Mouse (Mus musculus): ENCODE measurements around the gene Cd81. TPM values are rescaled to one million over a fixed set of nuclear protein-coding genes. Genes with fewer than 3 reads are reported as not detected.

The Cd81 gene
- polyA plus RNA-seq, 1 experiment from 2014 or later = 701 TPM

DNA sequence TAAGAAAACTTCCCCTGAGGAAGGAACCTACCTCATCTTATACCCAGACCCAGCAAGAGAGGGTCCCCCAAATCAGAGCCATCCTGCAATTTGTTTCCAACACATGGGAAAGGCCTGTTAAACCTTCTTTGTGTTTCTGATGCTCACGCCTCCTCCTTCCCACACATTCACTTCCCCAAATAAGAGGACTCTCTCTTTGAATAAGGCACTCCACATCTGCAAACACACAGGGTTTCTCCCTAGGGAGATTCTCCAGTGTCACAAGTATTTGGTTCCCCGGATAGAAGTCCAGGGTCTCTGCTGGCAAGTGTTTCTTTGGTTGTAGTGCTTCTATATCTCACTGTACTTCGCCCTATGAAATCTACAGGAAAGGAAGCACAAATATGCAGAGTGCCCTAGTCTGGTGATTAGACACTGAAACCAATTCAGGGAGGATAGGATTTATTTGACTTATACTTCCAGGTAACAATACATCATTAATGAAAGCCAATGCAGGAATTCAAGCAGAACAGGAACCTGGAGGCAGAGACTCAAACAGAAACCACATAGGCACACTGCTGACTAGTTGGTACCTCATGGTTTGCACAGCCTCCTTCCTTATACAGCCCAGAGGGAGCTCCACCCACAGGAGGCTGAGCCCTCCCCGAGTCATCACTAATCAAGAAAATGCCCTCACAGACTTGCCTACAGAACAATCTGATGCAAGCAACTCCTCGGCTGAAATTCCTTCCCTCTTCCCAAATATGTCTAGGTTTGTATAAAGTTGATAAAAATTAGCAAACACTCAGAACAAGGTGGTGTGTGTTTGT is 31.0 kb upstream of the Cd81 start:
- H3K4me3 ChIP-seq = no peak overlapping the region
- no peak overlapping the region for H3K4me2 ChIP-seq
- no peak overlapping the region for H3K27ac ChIP-seq (ENCODE audit: poor library complexity, severe bottlenecking)
- 51% methylated on average over 5 of the region's 5 CpGs for WGBS
- no peak overlapping the region for H3K9ac ChIP-seq
- peaks cover 4% of the 10 kb centered on the region; the same call in 1 of the 2 replicates for H3K9me3 ChIP-seq (replicated peaks)
- H3K27me3 ChIP-seq (replicated peaks) = no peaks in the 10 kb centered on the region
- H3K36me3 ChIP-seq = peaks cover 8% of the 10 kb centered on the region; the same call in 1 of the 2 replicates
- peaks cover 22% of the 10 kb centered on the region for H3K4me1 ChIP-seq (replicated peaks)
- no peak for ATAC-seq (ENCODE audit: insufficient number of reproducible peaks, low FRiP score)

- peaks cover 8% of the 10 kb centered on the region; the same call in 1 of the 2 replicates for H3K36me3 ChIP-seq
- peaks cover 4% of the 10 kb centered on the region; the same call in 1 of the 2 replicates for H3K9me3 ChIP-seq (replicated peaks)
- ATAC-seq (ENCODE audit: insufficient number of reproducible peaks, low FRiP score) = no peak
- peaks cover 15% of the 10 kb centered on the region; the same call in 1 of the 2 replicates for H3K4me1 ChIP-seq (replicated peaks)
- no peaks in the 10 kb centered on the region for H3K27me3 ChIP-seq (replicated peaks)
- WGBS = 87% methylated on average over 2 of the region's 2 CpGs
- H3K4me3 ChIP-seq = no peak overlapping the region
- no peak overlapping the region for H3K4me2 ChIP-seq
- no peak overlapping the region for H3K9ac ChIP-seq
- no peak overlapping the region for H3K27ac ChIP-seq (ENCODE audit: poor library complexity, severe bottlenecking)
Measured at GRCm38 (mm10) chr7:143023499-143023898, 29.0 kb upstream of the Cd81 start.

DNA sequence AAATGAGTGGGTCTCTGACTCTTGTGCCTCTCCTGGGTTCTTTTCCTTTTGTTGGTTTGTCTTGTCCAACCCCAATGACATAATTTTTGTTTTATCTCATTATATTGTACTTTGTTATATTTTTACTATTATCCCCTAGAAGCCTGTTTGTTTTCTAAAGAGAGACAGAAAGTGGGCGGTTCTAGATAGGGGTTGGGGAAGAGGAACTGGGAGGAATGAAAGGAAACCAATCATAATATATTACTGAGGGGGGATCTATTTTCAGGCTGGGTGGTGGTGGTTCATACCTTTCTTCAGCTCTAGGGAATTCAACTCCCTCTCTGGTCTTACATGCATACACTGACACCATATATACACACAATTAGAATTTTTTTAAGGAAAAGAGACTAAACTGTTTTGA is 28.2 kb upstream of the Cd81 start:
- H3K9ac ChIP-seq = no peak overlapping the region
- H3K36me3 ChIP-seq = peaks cover 8% of the 10 kb centered on the region; the same call in 1 of the 2 replicates
- no peak overlapping the region for H3K4me3 ChIP-seq
- H3K27me3 ChIP-seq (replicated peaks) = no peaks in the 10 kb centered on the region
- WGBS = 71% methylated on average over 1 of the region's 1 CpGs
- H3K27ac ChIP-seq (ENCODE audit: poor library complexity, severe bottlenecking) = no peak overlapping the region
- H3K9me3 ChIP-seq (replicated peaks) = peaks cover 4% of the 10 kb centered on the region; the same call in 1 of the 2 replicates
- ATAC-seq (ENCODE audit: insufficient number of reproducible peaks, low FRiP score) = no peak
- no peak overlapping the region for H3K4me2 ChIP-seq
- peaks cover 15% of the 10 kb centered on the region; the same call in 1 of the 2 replicates for H3K4me1 ChIP-seq (replicated peaks)

- no peak overlapping the region for H3K27ac ChIP-seq (ENCODE audit: poor library complexity, severe bottlenecking)
- no peak overlapping the region for H3K9ac ChIP-seq
- no peaks in the 10 kb centered on the region for H3K27me3 ChIP-seq (replicated peaks)
- H3K4me2 ChIP-seq = no peak overlapping the region
- no peak for ATAC-seq (ENCODE audit: insufficient number of reproducible peaks, low FRiP score)
- peaks cover 15% of the 10 kb centered on the region; the same call in 1 of the 2 replicates for H3K4me1 ChIP-seq (replicated peaks)
- WGBS = 85% methylated on average over 3 of the region's 3 CpGs
- no peak overlapping the region for H3K4me3 ChIP-seq
- H3K36me3 ChIP-seq = peaks cover 8% of the 10 kb centered on the region; the same call in 1 of the 2 replicates
- H3K9me3 ChIP-seq (replicated peaks) = peaks cover 4% of the 10 kb centered on the region; the same call in 1 of the 2 replicates
Measured at GRCm38 (mm10) chr7:143025496-143025895, 27.0 kb upstream of the Cd81 start.

DNA sequence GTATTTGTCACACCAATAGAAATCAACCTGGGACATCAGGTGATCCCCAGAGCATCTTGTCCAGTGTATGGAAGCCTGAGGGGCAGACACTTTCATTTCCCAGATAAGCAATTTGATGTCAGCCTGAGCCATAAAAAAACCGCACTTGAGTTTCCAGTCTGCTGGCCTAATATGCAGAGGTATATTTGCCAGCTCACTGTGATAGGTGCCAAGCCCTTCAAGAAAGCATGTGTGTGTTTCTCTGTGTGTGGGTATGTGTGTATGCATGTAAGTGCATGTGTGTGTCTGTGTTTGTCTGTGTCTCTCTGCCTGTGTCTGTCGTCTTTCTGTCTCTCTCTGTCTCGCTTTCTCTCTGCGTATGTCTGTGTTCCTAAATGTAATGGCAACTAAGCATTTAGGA is 25.3 kb upstream of the Cd81 start:
- no peak overlapping the region for H3K9ac ChIP-seq
- H3K27me3 ChIP-seq (replicated peaks) = no peaks in the 10 kb centered on the region
- H3K4me3 ChIP-seq = no peak overlapping the region
- 87% methylated on average over 4 of the region's 4 CpGs for WGBS
- peaks cover 15% of the 10 kb centered on the region for H3K4me1 ChIP-seq (replicated peaks)
- no peak for ATAC-seq (ENCODE audit: insufficient number of reproducible peaks, low FRiP score)
- H3K27ac ChIP-seq (ENCODE audit: poor library complexity, severe bottlenecking) = no peak overlapping the region
- peaks cover 8% of the 10 kb centered on the region; the same call in 1 of the 2 replicates for H3K36me3 ChIP-seq
- H3K9me3 ChIP-seq (replicated peaks) = peaks cover 4% of the 10 kb centered on the region; the same call in 1 of the 2 replicates
- H3K4me2 ChIP-seq = no peak overlapping the region

DNA sequence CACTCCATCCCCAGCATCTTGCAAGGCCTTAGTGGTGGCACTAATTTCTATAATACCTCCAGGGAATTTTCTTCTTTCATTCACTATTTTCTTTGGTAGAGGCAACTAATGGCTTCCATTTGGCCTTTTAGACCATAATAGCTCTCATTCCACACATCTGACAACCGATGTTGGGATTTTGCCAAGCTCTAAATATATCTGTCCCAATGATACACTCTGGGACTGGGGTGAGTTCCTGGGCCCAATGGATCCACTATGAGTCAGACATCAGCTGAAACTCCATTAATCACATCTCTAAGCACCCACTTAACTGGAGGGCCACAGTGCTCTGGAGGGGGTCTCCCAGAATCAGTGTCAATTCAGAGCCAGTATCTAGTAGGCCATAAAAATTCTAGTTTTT is 20.7 kb upstream of the Cd81 start:
- no peak overlapping the region for H3K27ac ChIP-seq (ENCODE audit: poor library complexity, severe bottlenecking)
- H3K4me3 ChIP-seq = no peak overlapping the region
- H3K9me3 ChIP-seq (replicated peaks) = no peaks in the 10 kb centered on the region
- no peak overlapping the region for H3K9ac ChIP-seq
- WGBS = 51% methylated on average over 1 of the region's 1 CpGs
- no peak overlapping the region for H3K4me2 ChIP-seq
- peaks cover 15% of the 10 kb centered on the region for H3K4me1 ChIP-seq (replicated peaks)
- no peaks in the 10 kb centered on the region for H3K27me3 ChIP-seq (replicated peaks)
- H3K36me3 ChIP-seq = 0 out of 2 replicates have a peak, but pooled peaks cover 5% of the 10 kb centered on the region
- no peak for ATAC-seq (ENCODE audit: insufficient number of reproducible peaks, low FRiP score)

DNA sequence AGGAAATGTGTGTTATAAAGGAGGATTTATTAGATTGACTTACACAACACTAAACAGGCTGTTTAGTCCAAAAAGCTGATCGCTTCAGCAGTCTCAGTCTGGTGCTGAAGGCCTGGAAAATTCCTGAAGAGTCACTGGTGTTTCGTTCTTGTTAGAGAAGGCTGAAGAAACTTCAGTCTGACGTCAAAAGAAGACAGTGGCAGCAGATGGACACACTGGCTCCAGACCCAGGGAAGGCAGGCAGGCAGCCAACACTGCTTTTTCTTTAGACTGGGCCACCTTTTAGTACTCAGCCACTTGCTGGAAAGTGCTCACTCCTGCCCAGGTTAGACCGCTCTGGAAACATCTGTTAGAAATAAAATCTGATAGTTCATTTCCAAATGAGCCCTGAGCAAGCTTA is 19.0 kb upstream of the Cd81 start:
- Histone ChIP-seq H3K27me3 (replicated peaks) (no peaks in the 10 kb centered on the region), H3K36me3 (0 out of 2 replicates have a peak, but pooled peaks cover 5% of the 10 kb centered on the region), H3K4me1 (replicated peaks) (peaks cover 4% of the 10 kb centered on the region), H3K9ac (no peak overlapping the region), H3K4me3 (no peak overlapping the region), H3K9me3 (replicated peaks) (no peaks in the 10 kb centered on the region), H3K27ac (ENCODE audit: poor library complexity, severe bottlenecking) (no peak overlapping the region), H3K4me2 (no peak overlapping the region)
- 72% methylated on average over 4 of the region's 4 CpGs for WGBS
- no peak for ATAC-seq (ENCODE audit: insufficient number of reproducible peaks, low FRiP score)

DNA sequence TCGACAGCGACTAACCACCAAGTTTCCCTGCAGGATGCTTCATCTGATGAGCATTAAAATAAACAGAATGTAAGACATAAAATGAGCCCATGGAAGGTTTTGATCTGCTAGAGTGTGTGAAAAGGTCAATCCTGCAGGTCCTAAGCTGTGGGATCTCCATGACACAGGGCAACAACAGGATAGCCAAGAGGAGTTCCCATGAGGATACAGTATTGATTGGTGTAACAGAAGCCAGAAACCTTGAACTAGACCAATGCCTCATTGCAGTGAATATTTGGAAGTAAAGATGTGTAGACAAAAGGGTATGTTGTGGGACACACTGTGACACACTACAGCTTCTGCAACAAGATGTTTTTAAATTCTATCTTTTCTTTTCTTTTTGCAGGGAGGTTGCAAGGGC is 18.4 kb upstream of the Cd81 start:
- Histone ChIP-seq H3K9me3 (replicated peaks) (no peaks in the 10 kb centered on the region), H3K27me3 (replicated peaks) (no peaks in the 10 kb centered on the region), H3K9ac (no peak overlapping the region), H3K4me2 (no peak overlapping the region), H3K4me3 (no peak overlapping the region), H3K4me1 (replicated peaks) (peaks cover 4% of the 10 kb centered on the region), H3K27ac (ENCODE audit: poor library complexity, severe bottlenecking) (no peak overlapping the region), H3K36me3 (0 out of 2 replicates have a peak, but pooled peaks cover 5% of the 10 kb centered on the region)
- 89% methylated on average over 2 of the region's 2 CpGs for WGBS
- no peak for ATAC-seq (ENCODE audit: insufficient number of reproducible peaks, low FRiP score)

DNA sequence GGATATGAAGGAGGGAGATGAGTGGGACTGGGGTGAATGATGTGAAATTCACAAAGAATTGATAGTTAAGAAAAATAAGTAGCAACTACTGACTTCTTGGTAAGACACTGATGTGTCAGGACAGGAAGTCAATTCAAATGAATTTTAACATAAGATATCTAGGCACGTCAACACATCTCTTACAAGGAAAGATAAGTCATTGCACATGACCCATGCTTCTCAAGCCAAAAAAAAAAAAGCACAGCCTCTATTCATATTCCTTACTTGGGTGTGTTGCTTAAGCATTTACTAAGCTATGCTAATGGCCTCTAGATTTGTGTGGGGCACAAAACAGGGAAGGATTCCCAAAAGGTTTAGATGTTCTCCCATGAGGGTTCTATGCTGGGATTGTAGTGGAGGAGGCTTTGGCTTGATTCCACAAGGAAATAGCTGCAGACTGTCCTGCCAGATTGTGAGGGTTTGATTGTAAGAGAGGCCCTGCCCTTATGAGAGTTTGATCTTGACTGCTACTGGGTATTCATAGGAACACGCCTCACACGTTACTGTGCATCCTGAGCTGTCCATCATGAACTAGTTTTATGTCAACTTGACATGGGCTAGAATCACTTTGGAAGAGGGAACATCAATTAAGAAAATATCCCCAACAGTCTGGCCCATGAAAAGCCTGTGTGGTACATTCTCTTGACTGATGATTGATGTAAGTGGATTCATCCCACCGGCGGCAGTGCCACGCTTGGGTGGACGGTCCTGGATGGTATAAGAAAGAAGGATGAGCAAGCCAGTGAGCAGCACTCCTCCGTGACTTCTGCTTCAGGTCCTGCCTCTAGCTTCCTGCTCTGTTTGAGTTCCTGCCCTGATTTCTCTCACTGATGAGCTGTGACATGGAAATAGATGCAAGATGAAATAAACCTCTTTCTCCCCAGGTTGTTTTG is 17.8 kb upstream of the Cd81 start:
- Histone ChIP-seq H3K36me3 (0 out of 2 replicates have a peak, but pooled peaks cover 5% of the 10 kb centered on the region), H3K4me3 (no peak overlapping the region), H3K27me3 (replicated peaks) (no peaks in the 10 kb centered on the region), H3K9ac (no peak overlapping the region), H3K4me1 (replicated peaks) (peaks cover 4% of the 10 kb centered on the region), H3K4me2 (no peak overlapping the region), H3K9me3 (replicated peaks) (no peaks in the 10 kb centered on the region), H3K27ac (ENCODE audit: poor library complexity, severe bottlenecking) (no peak overlapping the region)
- no peak for ATAC-seq (ENCODE audit: insufficient number of reproducible peaks, low FRiP score)
- WGBS = 84% methylated on average over 8 of the region's 8 CpGs

DNA sequence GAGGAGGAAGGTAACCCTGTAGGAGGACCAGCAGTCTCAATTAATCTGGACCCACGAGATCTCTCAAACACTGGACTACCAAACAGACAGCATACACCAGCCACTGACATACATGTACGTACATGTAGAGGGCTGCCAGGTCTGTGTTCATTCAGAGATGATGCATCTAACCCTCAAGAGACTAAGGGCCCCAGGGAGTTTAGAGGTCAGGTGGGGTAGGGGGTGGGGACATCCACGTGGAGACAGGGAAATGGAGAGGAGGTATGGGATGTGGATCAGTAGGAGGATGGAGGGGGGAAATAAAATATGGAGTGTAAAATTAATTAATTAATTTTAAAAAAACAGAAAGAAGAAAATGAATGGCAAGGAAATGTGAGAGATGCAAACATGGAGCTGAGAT is 15.8 kb upstream of the Cd81 start:
- Histone ChIP-seq H3K4me1 (replicated peaks) (peaks cover 17% of the 10 kb centered on the region), H3K36me3 (0 out of 2 replicates have a peak, but pooled peaks cover 5% of the 10 kb centered on the region), H3K4me3 (no peak overlapping the region), H3K27me3 (replicated peaks) (no peaks in the 10 kb centered on the region), H3K4me2 (no peak overlapping the region), H3K9ac (no peak overlapping the region), H3K27ac (ENCODE audit: poor library complexity, severe bottlenecking) (no peak overlapping the region), H3K9me3 (replicated peaks) (no peaks in the 10 kb centered on the region)
- ATAC-seq (ENCODE audit: insufficient number of reproducible peaks, low FRiP score) = no peak
- WGBS = 77% methylated on average over 3 of the region's 3 CpGs

GRCm38 (mm10) chr7:143037306-143037705 is 15.2 kb upstream of the Cd81 start:
- Histone ChIP-seq H3K27me3 (replicated peaks) (no peaks in the 10 kb centered on the region), H3K4me1 (replicated peaks) (peaks cover 20% of the 10 kb centered on the region), H3K9ac (no peak overlapping the region), H3K9me3 (replicated peaks) (no peaks in the 10 kb centered on the region), H3K4me3 (no peak overlapping the region), H3K27ac (ENCODE audit: poor library complexity, severe bottlenecking) (no peak overlapping the region), H3K4me2 (no peak overlapping the region), H3K36me3 (0 out of 2 replicates have a peak, but pooled peaks cover 5% of the 10 kb centered on the region)
- 88% methylated on average over 4 of the region's 4 CpGs for WGBS
- ATAC-seq (ENCODE audit: insufficient number of reproducible peaks, low FRiP score) = no peak
